Mouse (Mus musculus) stomach, embryonic 14.5 days (tissue): Measurements from ENCODE around the gene Phldb3. TPM values are rescaled to one million over a fixed set of nuclear protein-coding genes. Genes with fewer than 3 reads are reported as not detected.

Source experiments
- ATAC-seq: fragments of 200-750 bp; cut with Nextera tagmentation; 2 replicates; pipeline ENCODE4 v1.8.0; 2017; ENCODE audit warnings: low read depth, moderate TSS enrichment; ENCODE audit not compliant: insufficient number of reproducible peaks, insufficient read depth, low FRiP score
- H3K27ac ChIP-seq: fragments of 300-500 bp; sonication (generic); 2 replicates; pipeline ENCODE4 v1.5.1; 2014; ENCODE audit warnings: mild to moderate bottlenecking, low read length, moderate library complexity, mixed read lengths
- H3K27me3 ChIP-seq: fragments of 300-500 bp; sonication (generic); 2 replicates; pipeline ENCODE4 v1.6.1; 2014; ENCODE audit warnings: low read length, control low read depth, mixed read lengths; ENCODE audit not compliant: control insufficient read depth, insufficient read depth
- H3K36me3 ChIP-seq: fragments of 300-500 bp; sonication (generic); 2 replicates; pipeline ENCODE4 v1.6.1; 2014; ENCODE audit warnings: mild to moderate bottlenecking, control low read depth, low read length, moderate library complexity, mixed read lengths; ENCODE audit not compliant: control insufficient read depth, insufficient read depth
- H3K4me1 ChIP-seq: fragments of 300-500 bp; sonication (generic); 2 replicates; pipeline ENCODE4 v1.6.1; 2014; ENCODE audit warnings: low read length, control low read depth, mixed read lengths; ENCODE audit not compliant: control insufficient read depth, insufficient read depth
- H3K4me2 ChIP-seq: fragments of 300-500 bp; sonication (generic); replicated peaks from 2 replicates; pipeline ENCODE4 v1.6.1; 2014; ENCODE audit warnings: low read depth, low read length, control low read depth
- H3K4me3 ChIP-seq: fragments of 300-500 bp; sonication (generic); 2 replicates; pipeline ENCODE4 v1.5.1; 2014; ENCODE audit warnings: low read depth, low read length, control low read depth
- H3K9ac ChIP-seq: fragments of 300-500 bp; sonication (generic); replicated peaks from 2 replicates; pipeline ENCODE4 v1.6.1; 2014; ENCODE audit warnings: low read depth, mild to moderate bottlenecking, control low read depth, low read length, moderate library complexity, mixed read lengths
- H3K9me3 ChIP-seq: fragments of 300-500 bp; sonication (generic); 2 replicates; pipeline ENCODE4 v1.6.1; 2016; ENCODE audit warnings: low read depth, low read length, control low read depth; ENCODE audit not compliant: control insufficient read depth
- WGBS: fragments of 180-500 bp; shearing (Covaris S2); extraction: QIAGEN DNeasy Blood & Tissue Kit; methylation state at CpG from one replicate; pipeline ENCODE4 v1.1.7; 2014; 5-methylcytosine and 5-hydroxymethylcytosine counted together
- polyA plus RNA-seq: library from polyadenylated mRNA; unstranded; fragments of >200 nt; fragmentation: Nextera tagmentation; extraction: Ambion mirVana; gene quantifications from 2 replicates; pipeline ENCODE4 v1.2.1, GENCODE M21; 2014

The Phldb3 gene
- polyA plus RNA-seq, 1 experiment from 2014 or later = 1.1 TPM

DNA sequence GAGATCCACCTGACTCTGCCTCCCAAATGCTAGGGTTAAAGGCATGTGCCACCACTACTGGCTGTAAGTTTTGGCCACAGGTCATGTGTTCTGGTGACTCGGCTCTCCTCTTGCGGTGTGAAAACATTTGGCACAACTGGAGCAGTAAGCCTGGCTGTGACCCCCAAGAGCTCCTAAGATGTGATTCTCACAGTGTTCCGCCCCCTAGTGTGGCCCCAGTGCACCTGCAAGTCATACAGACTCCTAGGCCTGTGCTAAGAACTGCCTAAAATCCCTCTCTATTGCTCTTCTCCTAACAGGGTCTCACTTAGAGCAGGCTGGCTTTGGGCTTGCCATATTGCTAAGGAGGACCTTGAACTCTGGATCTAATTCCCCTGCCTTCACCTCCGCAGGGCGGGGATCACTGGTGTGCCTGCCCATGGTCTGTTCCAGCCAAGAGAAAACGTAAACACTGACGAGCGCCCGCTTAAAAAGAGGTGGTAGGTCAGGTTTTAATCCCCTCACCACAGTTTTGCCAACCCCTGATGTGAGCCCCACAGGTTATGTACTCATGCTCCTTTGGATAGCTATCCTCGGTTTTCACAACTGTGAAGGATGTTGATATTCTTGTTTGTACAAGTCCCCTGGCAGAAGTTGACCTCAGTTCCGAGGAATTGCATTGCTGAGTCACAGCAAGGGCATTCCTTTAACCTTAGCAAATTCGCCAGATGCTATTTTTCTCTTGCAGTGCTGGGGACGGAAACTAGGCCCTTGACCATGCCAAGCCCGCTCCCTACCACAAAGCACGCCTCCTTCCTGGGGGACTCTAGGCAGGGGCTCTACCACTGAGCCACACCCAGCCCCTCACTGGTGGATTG lies 11.1 kb upstream of the Phldb3 start:
- WGBS = 57% methylated on average over 15 of the region's 15 CpGs
- ATAC-seq = no peak
- H3K27ac ChIP-seq = no peak overlapping the region

DNA sequence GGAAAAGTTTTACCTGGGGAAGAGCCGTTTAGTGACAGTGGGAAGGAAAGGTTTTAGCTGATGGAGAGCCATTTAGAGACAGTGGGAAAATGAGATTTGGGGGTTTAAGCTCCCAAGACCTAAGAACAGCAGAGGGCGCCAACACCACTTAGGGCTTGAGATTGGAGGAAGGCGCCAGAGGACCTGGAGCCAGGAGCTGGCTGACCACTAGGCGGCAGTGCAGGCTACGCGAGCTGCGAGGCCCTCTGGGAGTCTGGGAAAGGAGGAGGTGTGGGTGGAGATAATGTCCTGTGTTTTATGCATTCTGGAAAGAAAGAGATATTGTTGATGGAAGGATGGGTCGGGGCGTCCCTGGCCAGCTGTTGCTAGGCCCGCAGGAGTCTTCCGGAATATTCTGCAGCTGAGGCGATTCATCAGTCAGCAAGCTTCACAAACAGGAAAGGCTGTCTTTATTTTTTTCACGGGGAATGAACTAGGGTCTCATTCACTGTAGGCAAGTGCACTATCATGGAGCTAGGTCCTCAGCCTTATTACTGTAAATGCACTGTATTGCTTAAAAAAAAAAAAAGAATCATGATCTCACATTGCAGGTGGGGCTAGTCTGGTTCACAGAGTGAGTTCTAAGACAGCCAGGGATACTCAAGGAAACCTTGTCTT lies 9.5 kb upstream of the Phldb3 start:
- H3K27ac ChIP-seq = no peak overlapping the region
- no peak overlapping the region for H3K4me3 ChIP-seq
- no peaks in the 10 kb centered on the region for H3K4me1 ChIP-seq
- no peaks in the 10 kb centered on the region for H3K36me3 ChIP-seq
- peak; percentile 88; the same call in 1 of the 2 replicates for ATAC-seq
- H3K9me3 ChIP-seq = no peaks in the 10 kb centered on the region
- H3K27me3 ChIP-seq = no peaks in the 10 kb centered on the region
- peak overlapping the region; percentile 30 for H3K4me2 ChIP-seq
- no peak overlapping the region for H3K9ac ChIP-seq
- 6% methylated on average over 13 of the region's 13 CpGs for WGBS

More for the DNA sequence above, 11.1 kb upstream of the Phldb3 start:
- Histone ChIP-seq H3K9me3 (no peaks in the 10 kb centered on the region), H3K36me3 (no peaks in the 10 kb centered on the region), H3K4me2 (no peak overlapping the region), H3K4me1 (peaks cover 7% of the 10 kb centered on the region; the same call in 1 of the 2 replicates), H3K9ac (no peak overlapping the region), H3K27me3 (no peaks in the 10 kb centered on the region), H3K4me3 (no peak overlapping the region)

DNA sequence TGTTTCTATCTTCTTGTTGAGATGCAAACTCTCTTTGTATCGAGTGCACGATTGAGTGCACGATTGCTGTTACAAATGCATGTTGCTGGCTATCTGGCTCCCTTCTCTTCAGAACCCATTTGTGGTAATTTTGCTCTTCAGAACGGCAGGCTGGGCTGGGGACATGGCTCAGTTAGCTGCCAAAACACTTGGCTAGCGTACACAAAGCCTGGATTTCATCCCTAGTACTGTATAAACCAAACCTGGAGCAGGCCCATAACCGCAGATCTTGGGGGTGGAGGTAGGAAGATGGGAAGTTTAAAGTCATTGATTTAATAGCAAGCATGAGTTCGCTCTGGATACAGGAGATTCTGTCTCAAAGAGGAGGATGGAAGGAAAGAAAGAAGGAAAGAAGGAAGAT lies 5.0 kb upstream of the Phldb3 start:
- Histone ChIP-seq H3K36me3 (no peaks in the 10 kb centered on the region), H3K4me3 (no peak overlapping the region), H3K9me3 (no peaks in the 10 kb centered on the region), H3K27me3 (0 out of 2 replicates have a peak, but pooled peaks cover 3% of the 10 kb centered on the region), H3K4me2 (no peak overlapping the region), H3K27ac (no peak overlapping the region), H3K9ac (no peak overlapping the region), H3K4me1 (peaks cover 5% of the 10 kb centered on the region; the same call in 1 of the 2 replicates)
- no peak for ATAC-seq
- WGBS = 82% methylated on average over 7 of the region's 7 CpGs

DNA sequence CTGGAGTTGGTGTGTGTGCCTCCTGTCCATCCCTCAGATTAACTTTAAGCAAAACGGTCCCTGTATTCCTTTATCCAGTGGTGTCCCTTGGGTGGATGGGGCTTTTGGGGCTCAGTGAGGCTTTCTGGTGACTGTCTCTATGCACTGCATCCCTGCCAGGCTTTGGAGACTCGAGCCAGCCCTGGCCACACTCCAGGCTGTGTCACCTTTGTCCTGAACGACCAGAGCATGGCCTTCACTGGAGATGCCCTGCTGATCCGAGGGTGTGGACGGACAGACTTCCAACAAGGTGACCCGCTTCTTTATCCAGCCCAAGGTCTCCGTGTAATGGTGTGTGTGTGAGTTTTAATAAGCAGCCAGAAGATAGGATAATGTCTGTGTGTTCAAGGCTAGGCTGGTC lies 4.5 kb upstream of the Phldb3 start:
- no peaks in the 10 kb centered on the region for H3K9me3 ChIP-seq
- WGBS = 82% methylated on average over 7 of the region's 7 CpGs
- H3K27ac ChIP-seq = no peak overlapping the region
- no peak overlapping the region for H3K9ac ChIP-seq
- no peak for ATAC-seq
- no peaks in the 10 kb centered on the region for H3K36me3 ChIP-seq
- H3K4me2 ChIP-seq = no peak overlapping the region
- H3K4me3 ChIP-seq = no peak overlapping the region
- H3K4me1 ChIP-seq = peaks cover 6% of the 10 kb centered on the region; the same call in 1 of the 2 replicates
- 0 out of 2 replicates have a peak, but pooled peaks cover 3% of the 10 kb centered on the region for H3K27me3 ChIP-seq

DNA sequence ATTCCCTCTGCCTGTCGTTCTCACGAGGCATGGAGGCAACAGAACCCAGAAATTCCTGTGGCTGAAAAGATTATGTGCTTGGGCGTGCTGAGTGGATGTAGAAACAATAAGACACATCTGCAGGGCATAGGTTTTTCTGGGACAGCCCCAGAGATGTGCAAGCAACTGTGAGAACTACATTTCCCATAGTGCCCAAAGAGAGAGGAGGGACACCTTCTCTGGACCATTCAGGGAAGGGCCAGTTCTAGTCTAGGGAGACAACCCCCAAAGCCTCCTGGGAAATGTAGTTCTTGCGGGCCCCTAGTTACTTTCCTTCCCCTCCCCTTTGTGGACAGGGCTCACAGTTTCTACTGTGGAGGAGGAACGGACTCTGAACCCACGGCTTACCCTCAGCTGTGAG lies 2.5 kb upstream of the Phldb3 start:
- Histone ChIP-seq H3K4me3 (no peak overlapping the region), H3K4me1 (peaks cover 12% of the 10 kb centered on the region; the same call in 1 of the 2 replicates), H3K9me3 (no peaks in the 10 kb centered on the region), H3K27ac (no peak overlapping the region), H3K9ac (no peak overlapping the region), H3K4me2 (no peak overlapping the region), H3K36me3 (no peaks in the 10 kb centered on the region), H3K27me3 (0 out of 2 replicates have a peak, but pooled peaks cover 14% of the 10 kb centered on the region)
- peak; percentile 54 for ATAC-seq
- WGBS = 46% methylated on average over 6 of the region's 6 CpGs

DNA sequence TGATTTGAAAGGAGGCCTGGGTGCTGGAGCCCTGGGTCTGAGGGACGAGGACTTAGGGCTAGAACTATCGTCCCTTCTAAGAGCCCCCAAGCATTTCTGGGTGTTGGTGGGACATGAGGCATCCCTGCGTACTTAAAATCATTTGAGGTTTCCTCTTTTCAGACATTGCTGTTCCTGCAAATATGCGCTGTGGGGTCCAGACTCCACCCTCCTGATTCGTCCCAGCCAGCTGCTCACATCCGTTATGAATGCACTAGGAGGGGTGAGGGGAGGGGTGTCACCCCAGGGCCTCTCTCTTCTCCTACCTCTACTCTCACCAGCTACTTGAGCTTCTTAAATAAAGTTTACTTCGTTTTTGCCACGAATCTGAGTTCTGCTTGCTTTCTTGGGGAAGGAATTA lies 2.0 kb upstream of the Phldb3 start:
- H3K4me2 ChIP-seq = no peak overlapping the region
- peaks cover 12% of the 10 kb centered on the region; the same call in 1 of the 2 replicates for H3K4me1 ChIP-seq
- H3K27ac ChIP-seq = no peak overlapping the region
- ATAC-seq = no peak
- H3K9ac ChIP-seq = no peak overlapping the region
- no peaks in the 10 kb centered on the region for H3K36me3 ChIP-seq
- H3K4me3 ChIP-seq = no peak overlapping the region
- 67% methylated on average over 8 of the region's 8 CpGs for WGBS
- H3K27me3 ChIP-seq = peaks cover 19% of the 10 kb centered on the region; the same call in 1 of the 2 replicates
- no peaks in the 10 kb centered on the region for H3K9me3 ChIP-seq

DNA sequence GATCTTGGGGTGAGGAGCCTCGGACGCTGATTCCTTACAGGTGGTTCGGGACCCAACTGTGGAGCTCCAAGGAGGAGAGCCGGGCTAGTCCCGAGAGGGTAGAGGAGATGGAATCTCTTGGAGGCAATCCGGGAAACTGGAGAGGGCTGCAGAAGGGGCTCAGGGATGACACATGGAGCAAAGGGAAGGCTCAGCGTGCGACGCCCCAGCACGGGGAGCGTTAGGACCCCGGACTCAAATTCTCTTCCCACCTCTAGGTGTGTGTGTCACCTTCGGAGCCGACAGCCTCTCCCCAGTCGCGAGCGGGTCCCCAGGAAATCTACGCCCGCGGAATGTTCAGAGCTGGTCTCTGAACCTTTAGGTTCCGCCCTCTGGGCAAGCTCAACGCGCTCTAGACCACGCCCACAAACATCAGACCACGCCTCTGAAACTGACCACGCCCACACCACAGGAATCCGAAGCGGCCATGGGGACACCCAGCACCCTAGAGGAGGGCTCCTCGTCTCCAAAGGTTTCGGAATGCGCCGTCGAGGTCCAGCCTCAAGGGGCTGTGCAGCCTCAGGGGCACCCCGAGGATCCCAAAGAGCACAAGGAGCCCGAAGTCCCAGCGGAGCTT lies 424 bp downstream of the Phldb3 start:
- peak overlapping the region; percentile 78 for H3K4me2 ChIP-seq
- H3K4me3 ChIP-seq = peak overlapping the region; percentile 43
- 0 out of 2 replicates have a peak overlapping the region, but pooled peaks have one; percentile 25 for H3K9ac ChIP-seq
- H3K27ac ChIP-seq = peak overlapping the region; percentile 82
- under 1% methylated on average over 36 of the region's 36 CpGs for WGBS
- peaks cover 12% of the 10 kb centered on the region; the same call in 1 of the 2 replicates for H3K4me1 ChIP-seq
- H3K27me3 ChIP-seq = peaks cover 19% of the 10 kb centered on the region; the same call in 1 of the 2 replicates
- no peaks in the 10 kb centered on the region for H3K9me3 ChIP-seq
- no peaks in the 10 kb centered on the region for H3K36me3 ChIP-seq
- peak; percentile 66 for ATAC-seq

DNA sequence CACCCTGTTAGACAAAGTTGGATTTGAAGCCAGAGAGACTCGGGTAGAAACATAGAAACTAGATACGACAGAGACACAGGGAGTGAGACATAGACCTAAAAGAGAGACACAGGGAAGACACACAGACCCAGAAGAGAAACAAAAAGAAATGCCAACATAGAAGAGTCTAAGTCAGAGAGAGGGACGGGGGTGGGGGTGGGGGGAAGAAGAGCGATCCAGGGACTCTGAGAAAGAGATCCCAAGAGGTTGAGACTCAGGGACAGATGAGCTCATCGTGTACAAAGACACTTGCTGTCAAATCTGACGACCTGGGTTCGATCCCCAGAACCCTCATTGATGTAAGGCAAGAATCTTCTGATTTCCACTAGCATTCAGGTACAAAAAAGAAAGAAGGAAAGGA lies 1.1 kb downstream of the Phldb3 start:
- no peak for ATAC-seq
- no peaks in the 10 kb centered on the region for H3K9me3 ChIP-seq
- H3K4me2 ChIP-seq = peak overlapping the region; percentile 78
- no peak overlapping the region for H3K27ac ChIP-seq
- peak overlapping the region; percentile 43 for H3K4me3 ChIP-seq
- H3K36me3 ChIP-seq = no peaks in the 10 kb centered on the region
- WGBS = 9% methylated on average over 7 of the region's 7 CpGs
- H3K9ac ChIP-seq = 0 out of 2 replicates have a peak overlapping the region, but pooled peaks have one; percentile 18
- peaks cover 12% of the 10 kb centered on the region; the same call in 1 of the 2 replicates for H3K4me1 ChIP-seq
- H3K27me3 ChIP-seq = peaks cover 19% of the 10 kb centered on the region; the same call in 1 of the 2 replicates
